Mouse (Mus musculus): ENCODE measurements around the gene Ankrd50.

Ankrd50 gene

DNA sequence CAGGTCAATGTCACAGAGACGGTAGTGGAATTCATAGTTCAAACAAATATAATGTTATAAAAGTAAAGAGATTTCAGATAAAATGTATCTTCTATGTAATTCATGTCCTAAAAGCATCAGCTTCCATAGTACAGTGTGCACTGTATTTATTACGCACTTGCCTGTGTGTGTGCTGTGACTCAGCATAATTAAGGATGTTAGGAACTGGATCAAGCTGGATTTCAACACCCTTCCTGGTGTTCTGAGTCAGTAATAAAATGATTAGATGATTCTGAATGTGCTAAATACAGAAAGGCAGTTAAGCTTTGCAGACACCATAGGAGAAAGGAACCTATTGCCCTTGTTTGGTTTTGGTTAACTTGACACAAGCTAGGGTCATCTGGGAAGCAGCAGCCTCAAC lies 21.5 kb downstream of the Ankrd50 start:
- DNase-seq = no peak

GRCm38 (mm10) chr3:38461742-38462141 lies 22.9 kb downstream of the Ankrd50 start:
- DNase-seq = no peak

DNA sequence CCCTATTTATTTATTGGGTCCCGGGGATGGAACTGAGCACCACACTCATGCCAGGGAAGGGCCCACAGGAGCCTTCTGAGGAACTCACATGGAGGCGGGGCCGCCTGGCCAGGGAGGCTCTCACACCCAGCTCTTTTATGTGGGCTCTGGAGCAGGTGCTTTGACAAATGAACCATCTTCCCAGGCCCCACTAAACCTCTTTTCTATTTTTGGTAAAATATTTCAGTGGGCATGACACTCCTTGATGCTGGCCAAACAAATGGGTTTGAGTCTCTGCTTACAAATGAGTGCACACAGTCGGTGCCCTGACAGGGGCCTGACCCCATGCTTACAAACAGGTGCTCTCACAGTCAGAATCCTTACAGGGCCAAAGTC lies 24.4 kb downstream of the Ankrd50 start:
- DNase-seq = no peak

GRCm38 (mm10) chr3:38459507-38460249 lies 25.0 kb downstream of the Ankrd50 start:
- no peak for DNase-seq

DNA sequence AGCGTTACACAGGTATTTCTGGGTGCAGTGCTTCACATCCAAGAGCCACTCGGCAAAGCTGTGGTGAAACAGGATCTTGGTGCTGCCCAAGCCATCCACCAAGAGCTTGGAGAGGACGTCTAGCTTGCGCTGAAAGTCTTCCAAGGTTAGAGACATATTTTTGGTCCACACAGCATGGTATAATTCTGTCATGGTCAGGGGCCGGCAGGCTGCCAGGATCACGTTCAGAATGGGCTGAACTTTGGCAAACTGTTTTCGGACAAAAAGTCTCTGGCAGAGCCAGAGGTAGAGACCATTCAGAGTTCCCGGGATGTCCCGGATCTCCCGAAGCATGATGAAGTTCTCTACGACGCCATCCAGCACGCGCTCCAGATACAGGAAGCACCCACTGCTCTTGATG lies 27.6 kb downstream of the Ankrd50 start:
- peak; percentile 23 to 37 for DNase-seq

- no peak for DNase-seq
Observed at GRCm38 (mm10) chr3:38452199-38452598, 32.4 kb downstream of the Ankrd50 start.

- no peak for DNase-seq
Observed at GRCm38 (mm10) chr3:38446586-38446985, 38.1 kb downstream of the Ankrd50 start.

- no peak for DNase-seq
Observed at GRCm38 (mm10) chr3:38443875-38444274, 40.8 kb downstream of the Ankrd50 start.

DNA sequence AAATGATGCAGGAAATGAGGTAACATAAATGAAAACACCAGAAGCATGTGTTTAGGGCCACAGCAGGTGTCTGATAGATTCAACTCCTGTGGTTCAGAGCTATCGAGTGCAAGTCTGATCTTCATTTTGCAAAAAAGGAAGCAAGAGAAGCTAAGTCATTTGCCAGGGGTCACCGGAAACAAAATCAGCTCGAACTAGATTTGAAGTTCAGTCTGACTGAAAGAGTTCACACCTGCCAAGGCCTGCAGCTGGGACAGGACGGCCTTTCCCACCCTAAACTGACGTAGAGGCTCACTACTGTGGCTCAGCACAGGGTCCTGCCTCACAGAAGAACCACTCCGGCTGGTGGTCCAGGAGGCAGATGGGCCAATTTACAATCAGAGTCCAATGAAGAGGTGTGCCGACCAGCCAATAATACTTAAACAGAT lies 44.1 kb downstream of the Ankrd50 start:
- no peak for DNase-seq

- DNase-seq = no peak
Observed at GRCm38 (mm10) chr3:38436596-38436995, 48.0 kb downstream of the Ankrd50 start.

DNA sequence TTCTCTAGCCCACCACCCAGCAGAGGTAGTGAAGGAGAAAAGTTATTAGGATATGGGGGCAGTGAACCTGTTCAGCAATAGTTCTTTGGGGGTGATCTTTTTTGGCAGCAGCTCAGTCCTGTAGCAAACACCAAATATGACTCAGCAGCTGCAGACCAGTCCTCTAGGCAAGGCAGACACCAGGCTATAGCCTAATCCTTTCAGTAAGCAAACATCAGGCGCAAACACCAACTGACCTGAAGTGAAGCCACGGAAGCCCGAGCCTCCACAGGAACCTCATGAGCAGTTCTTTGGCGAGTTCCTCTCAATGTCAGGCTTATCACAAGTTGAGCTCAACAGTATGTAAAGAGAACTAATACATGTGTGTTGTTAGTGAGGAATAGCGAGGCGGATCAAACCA lies 48.8 kb downstream of the Ankrd50 start:
- DNase-seq = no peak

DNA sequence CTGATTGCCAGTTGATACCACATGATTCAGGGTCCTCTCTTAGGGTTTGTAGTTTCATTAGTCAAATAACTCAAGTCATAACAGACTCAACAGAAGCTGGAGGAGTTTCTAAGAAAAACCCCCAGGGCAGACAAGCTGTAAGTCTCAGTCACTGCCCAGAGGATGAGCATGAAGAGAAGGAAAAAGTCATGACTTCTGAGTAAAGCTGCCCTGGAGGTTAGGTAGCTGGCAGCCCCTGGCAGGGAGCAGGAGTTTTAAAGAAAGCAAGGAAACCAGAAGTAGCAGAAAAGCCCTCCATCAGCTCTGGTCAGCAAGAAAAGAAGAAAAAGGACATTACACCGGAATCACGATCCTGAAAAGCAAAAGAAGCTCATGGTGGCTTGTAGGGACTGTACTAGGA lies 50.2 kb downstream of the Ankrd50 start:
- no peak for DNase-seq

GRCm38 (mm10) chr3:38433495-38434464 lies 50.9 kb downstream of the Ankrd50 start:
- DNase-seq = no peak

DNA sequence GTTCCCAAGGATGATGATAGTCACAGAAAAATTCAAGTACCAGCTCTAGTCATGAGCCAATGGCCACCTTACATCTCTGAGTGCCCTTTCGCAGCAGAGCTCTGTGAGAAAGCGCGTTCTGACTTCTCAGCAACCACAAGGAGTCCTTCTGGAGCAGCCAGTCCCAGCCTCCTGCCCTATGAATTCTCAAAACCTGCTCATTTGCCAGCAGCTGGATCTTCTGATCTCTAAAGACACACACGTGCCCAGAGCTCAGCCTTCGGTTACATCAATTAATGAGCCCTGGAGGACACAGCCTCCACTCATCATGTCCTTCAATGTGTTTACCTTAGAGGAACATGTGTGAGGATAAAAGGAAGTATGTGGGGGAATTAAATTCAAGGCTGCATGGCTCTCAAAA lies 53.2 kb downstream of the Ankrd50 start:
- DNase-seq = no peak

DNA sequence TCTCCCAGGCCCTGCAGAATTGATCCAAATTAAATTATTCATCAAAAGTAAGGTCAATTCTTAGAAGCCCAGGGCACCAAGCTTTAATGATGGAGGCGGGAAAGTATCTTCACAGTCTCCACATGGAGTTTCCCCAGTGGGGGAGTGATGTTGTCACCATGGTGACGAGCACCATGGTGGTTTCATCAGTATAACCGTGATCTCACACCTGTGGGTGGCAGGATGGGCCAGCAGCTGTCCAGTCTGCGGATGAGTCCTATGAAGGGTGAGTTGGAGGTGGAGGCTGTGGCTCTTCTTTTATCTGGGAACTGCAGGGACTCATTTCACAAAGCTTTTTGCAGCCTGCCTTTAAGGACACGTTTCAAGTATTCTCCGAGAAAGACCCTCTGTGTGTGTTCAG lies 53.6 kb downstream of the Ankrd50 start:
- no peak for DNase-seq

- no peak for DNase-seq
Observed at GRCm38 (mm10) chr3:38427200-38427599, 57.4 kb downstream of the Ankrd50 start.

GRCm38 (mm10) chr3:38423966-38424365 lies 60.7 kb downstream of the Ankrd50 start:
- no peak for DNase-seq

DNA sequence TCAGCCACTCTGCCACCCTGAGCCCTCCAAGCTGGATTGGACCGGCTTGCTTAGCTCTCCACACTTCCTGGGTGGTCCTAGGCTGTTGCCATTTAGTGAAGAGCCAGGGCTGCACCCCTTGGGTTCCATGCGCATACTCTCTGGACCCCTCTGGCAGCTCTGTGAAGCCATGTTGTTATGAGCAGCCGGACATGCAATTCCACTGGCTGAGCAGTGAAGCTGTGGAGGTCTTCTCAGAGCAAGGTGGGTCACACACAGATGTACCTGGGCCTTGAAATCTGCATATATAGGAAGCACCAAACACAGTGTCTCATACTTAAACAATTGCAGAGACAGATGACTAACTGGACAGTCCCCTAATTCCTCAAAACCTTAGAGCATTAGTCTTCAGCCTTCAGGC lies 64.7 kb downstream of the Ankrd50 start:
- DNase-seq = no peak

DNA sequence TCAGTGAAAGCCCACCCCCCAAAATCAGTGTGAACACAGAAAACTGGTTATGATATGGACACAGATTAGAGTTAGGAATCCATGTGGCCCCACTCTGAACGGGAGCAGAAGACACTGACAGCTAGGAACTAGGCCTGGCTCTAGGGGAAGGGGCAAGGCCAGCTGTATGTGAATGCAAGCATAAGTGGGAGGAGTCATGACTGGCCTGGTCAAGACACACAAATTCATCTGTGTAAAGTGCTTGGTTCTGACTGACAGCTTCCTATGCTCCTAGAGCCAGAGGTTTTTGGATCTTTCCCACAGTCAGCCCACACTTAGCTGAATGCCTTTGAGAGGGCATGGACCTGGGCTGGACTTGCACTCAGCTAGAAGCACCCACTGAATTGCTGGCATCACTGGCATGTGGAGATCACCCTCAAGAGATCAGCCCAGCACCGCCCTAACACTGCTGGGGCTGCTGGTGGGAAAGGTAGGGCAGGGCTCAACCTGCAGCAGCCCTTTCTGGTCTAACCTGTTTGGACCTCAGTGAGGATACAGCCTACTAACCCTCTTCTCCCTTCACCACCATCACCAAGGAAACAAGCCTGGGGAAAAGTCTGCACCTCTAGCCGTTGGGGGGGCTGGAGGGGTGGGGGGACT lies 69.2 kb downstream of the Ankrd50 start:
- DNase-seq = no peak

Data from cerebellum, adult 18-20 months (tissue).